Comparison of ENCODE assay signal across 8 mouse cellular contexts in the genomic region with DNA sequence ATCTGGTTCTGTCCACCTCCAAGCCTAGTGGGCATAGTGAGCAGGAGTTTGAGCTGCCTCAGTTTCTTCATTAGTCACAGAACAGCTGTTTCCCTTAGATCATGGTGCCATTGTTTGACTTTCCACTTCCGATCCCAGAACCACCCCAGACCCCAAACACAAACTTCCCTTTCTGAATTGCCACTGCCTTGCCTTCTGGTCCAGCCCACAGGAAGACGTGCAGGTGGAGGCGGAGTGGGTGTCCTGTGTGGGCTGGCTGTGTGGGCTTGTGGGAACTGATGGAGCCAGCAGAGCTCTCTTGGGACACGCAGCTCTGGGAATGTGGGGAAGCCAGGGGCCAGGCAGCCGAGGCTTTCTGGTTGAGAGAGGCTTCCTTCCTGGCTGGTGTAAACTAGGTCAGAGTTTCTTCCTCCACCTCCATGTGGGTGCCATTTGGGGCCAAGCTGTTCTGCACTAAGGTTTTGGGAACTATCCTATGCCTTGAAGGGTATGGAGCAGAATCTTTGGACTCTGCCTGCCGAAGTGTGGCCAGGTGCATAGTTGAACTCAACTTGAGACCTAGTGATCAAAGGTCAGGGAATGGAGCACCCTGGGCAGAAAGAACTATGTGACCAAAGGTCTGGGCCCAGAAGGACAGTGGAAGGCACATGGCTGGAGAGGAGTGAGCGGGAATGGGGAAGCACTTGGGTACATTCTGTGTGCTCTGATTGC. TPM values are rescaled to one million over a fixed set of nuclear protein-coding genes. Genes with fewer than 3 reads are reported as not detected.
DNase-seq lines count a peak whose midpoint lies in the region; ATAC-seq and TF ChIP-seq lines count a peak whose summit lies in the region.

No protein-coding gene starts in this region.

- peaks cover 17% of the 10 kb centered on the region for H3K36me3 ChIP-seq in liver, postnatal 0 days (replicated peaks; ENCODE audit: insufficient read depth, low read length)
- peaks cover 24% of the 10 kb centered on the region for H3K36me3 ChIP-seq in liver, embryonic 12.5 days
- peaks cover 45% of the 10 kb centered on the region for H3K36me3 ChIP-seq in forebrain, embryonic 14.5 days (ENCODE audit: control insufficient read depth, insufficient read depth, low read length)
- H3K36me3 ChIP-seq in lung, embryonic 14.5 days (ENCODE audit: insufficient read depth) = peaks cover 40% of the 10 kb centered on the region

- H3K27ac ChIP-seq in liver, postnatal 0 days (ENCODE audit: low read depth) = 0 out of 2 replicates have a peak overlapping the region, but pooled peaks have one; percentile 11
- no peak overlapping the region for H3K27ac ChIP-seq in liver, embryonic 12.5 days
- H3K27ac ChIP-seq in forebrain, embryonic 14.5 days (ENCODE audit: low read depth, low read length) = no peak overlapping the region
- peak overlapping the region; percentile 48; the same call in 1 of the 2 replicates for H3K27ac ChIP-seq in lung, embryonic 14.5 days (ENCODE audit: low read depth)

- no peak overlapping the region for H3K9ac ChIP-seq in liver, postnatal 0 days (replicated peaks)
- no peak overlapping the region for H3K9ac ChIP-seq in liver, embryonic 12.5 days
- H3K9ac ChIP-seq in forebrain, embryonic 14.5 days (ENCODE audit: low read length) = no peak overlapping the region; the same call in 1 of the 2 replicates
- H3K9ac ChIP-seq in lung, embryonic 14.5 days = no peak overlapping the region

- H3K27me3 ChIP-seq in liver, postnatal 0 days (ENCODE audit: insufficient read depth, low read length) = peaks cover 21% of the 10 kb centered on the region
- peaks cover 46% of the 10 kb centered on the region for H3K27me3 ChIP-seq in liver, embryonic 12.5 days (replicated peaks)
- no peaks in the 10 kb centered on the region for H3K27me3 ChIP-seq in forebrain, embryonic 14.5 days (replicated peaks; ENCODE audit: control insufficient read depth, insufficient read depth, low read length)
- no peaks in the 10 kb centered on the region for H3K27me3 ChIP-seq in lung, embryonic 14.5 days (ENCODE audit: insufficient read depth, low read length)

- no peak for TF ChIP-seq EP300 in liver, postnatal 0 days (IDR thresholded peaks at IDR 0.05; ENCODE audit: low read depth)

- ATAC-seq in liver, postnatal 0 days = no peak
- ATAC-seq in liver, embryonic 12.5 days = no peak
- no peak for ATAC-seq in forebrain, embryonic 14.5 days
- no peak for ATAC-seq in lung, embryonic 14.5 days (ENCODE audit: insufficient read depth)

- WGBS in liver, postnatal 0 days (ENCODE audit: insufficient replicate concordance) = 31% methylated on average over 7 of the region's 7 CpGs
- 36% methylated on average over 7 of the region's 7 CpGs for WGBS in liver, embryonic 12.5 days (ENCODE audit: insufficient replicate concordance)
- WGBS in forebrain, embryonic 14.5 days = 82% methylated on average over 7 of the region's 7 CpGs
- 54% methylated on average over 7 of the region's 7 CpGs for WGBS in lung, embryonic 14.5 days

- DNase-seq in liver, postnatal 0 days = no peak
- DNase-seq in forebrain, embryonic 14.5 days (ENCODE audit: low spot score) = no peak
- peak; percentile 47 for DNase-seq in heart, postnatal 4 days
- peak; percentile 29 for DNase-seq in lung, embryonic 14.5 days
- no peak for DNase-seq in right cerebral cortex, adult 2 months (ENCODE audit: low spot score in 2 of 2)
- DNase-seq in layer of hippocampus, postnatal 10 days (ENCODE audit: low spot score in 2 of 2) = no peak
- no peak for DNase-seq in cerebellum, postnatal 36 days

- no peak for TF ChIP-seq CTCF in liver, postnatal 0 days (IDR thresholded peaks at IDR 0.05; ENCODE audit: low read depth)
- TF ChIP-seq CTCF in lung, embryonic 14.5 days (IDR thresholded peaks at IDR 0.05; ENCODE audit: low read depth) = no peak

- no peak overlapping the region for H3K4me3 ChIP-seq in liver, postnatal 0 days (ENCODE audit: low read depth, low read length)
- no peak overlapping the region for H3K4me3 ChIP-seq in liver, embryonic 12.5 days
- no peak overlapping the region for H3K4me3 ChIP-seq in forebrain, embryonic 14.5 days (ENCODE audit: low read depth, low read length)
- no peak overlapping the region for H3K4me3 ChIP-seq in lung, embryonic 14.5 days (ENCODE audit: low read depth, low read length)

- peaks cover 33% of the 10 kb centered on the region for H3K4me1 ChIP-seq in liver, postnatal 0 days (ENCODE audit: insufficient read depth)
- peaks cover 41% of the 10 kb centered on the region for H3K4me1 ChIP-seq in liver, embryonic 12.5 days
- H3K4me1 ChIP-seq in forebrain, embryonic 14.5 days (ENCODE audit: control insufficient read depth, insufficient read depth, low read length) = peaks cover 36% of the 10 kb centered on the region
- peaks cover 24% of the 10 kb centered on the region for H3K4me1 ChIP-seq in lung, embryonic 14.5 days (ENCODE audit: insufficient read depth)

- peak overlapping the region; percentile 13; the same call in 1 of the 2 replicates for H3K4me2 ChIP-seq in liver, postnatal 0 days (ENCODE audit: low read depth, low read length)
- no peak overlapping the region for H3K4me2 ChIP-seq in liver, embryonic 12.5 days
- peak overlapping the region; percentile 92 for H3K4me2 ChIP-seq in forebrain, embryonic 14.5 days (ENCODE audit: low read length)
- H3K4me2 ChIP-seq in lung, embryonic 14.5 days = peak overlapping the region; percentile 25

- H3K9me3 ChIP-seq in liver, postnatal 0 days (ENCODE audit: low read length) = no peaks in the 10 kb centered on the region
- H3K9me3 ChIP-seq in liver, embryonic 12.5 days (replicated peaks) = no peaks in the 10 kb centered on the region
- no peaks in the 10 kb centered on the region for H3K9me3 ChIP-seq in forebrain, embryonic 14.5 days (replicated peaks; ENCODE audit: control insufficient read depth, low read length)
- H3K9me3 ChIP-seq in lung, embryonic 14.5 days (ENCODE audit: low read depth, low read length) = no peaks in the 10 kb centered on the region

RNA-seq across cellular contexts. Expression of a gene that starts 3.9 kb away (rescaled TPM):
- polyA plus RNA-seq in liver, postnatal 0 days (2015; fragmentation: Nextera tagmentation; extraction: Ambion mirVana) = 77.3 and 79.2 TPM in 2 replicates
- polyA plus RNA-seq in liver, embryonic 12.5 days (2016; fragmentation: Nextera tagmentation; extraction: Ambion mirVana) = 31.7 and 34.8 TPM in 2 replicates
- polyA plus RNA-seq in forebrain, embryonic 14.5 days (2014; fragmentation: Nextera tagmentation; extraction: Ambion mirVana) = 41.4 and 44.5 TPM in 2 replicates
- 10 to 100 TPM; 50.0 to 60.4 TPM for total RNA-seq in heart, postnatal 4 days (2021)
- polyA plus RNA-seq in lung, embryonic 14.5 days (2014; fragmentation: Nextera tagmentation; extraction: Ambion mirVana) = 112 and 116 TPM in 2 replicates
- 10 to 100 TPM; 12.4 to 13.2 TPM for total RNA-seq in layer of hippocampus, postnatal 10 days (2021)

RNA-seq across cellular contexts. Expression of a gene that starts 9.1 kb away (rescaled TPM):
- polyA plus RNA-seq in liver, postnatal 0 days (2015; fragmentation: Nextera tagmentation; extraction: Ambion mirVana) = 4.8 and 5.0 TPM in 2 replicates
- polyA plus RNA-seq in liver, embryonic 12.5 days (2016; fragmentation: Nextera tagmentation; extraction: Ambion mirVana) = 4.9 and 6.0 TPM in 2 replicates
- polyA plus RNA-seq in forebrain, embryonic 14.5 days (2014; fragmentation: Nextera tagmentation; extraction: Ambion mirVana) = 170 and 171 TPM in 2 replicates
- 10 to 100 TPM; 52.5 to 56.6 TPM for total RNA-seq in heart, postnatal 4 days (2021)
- 56.7 and 57.7 TPM in 2 replicates for polyA plus RNA-seq in lung, embryonic 14.5 days (2014; fragmentation: Nextera tagmentation; extraction: Ambion mirVana)
- total RNA-seq in layer of hippocampus, postnatal 10 days (2021) = 100 to 1,000 TPM; 214 to 235 TPM

Comparison
In these comparisons a context has a peak if more than half of its experiments do, and no peak if none do; other contexts are left out.
1. H3K27ac ChIP-seq: peak in liver, postnatal 0 days (single experiment) and lung, embryonic 14.5 days (single experiment); none in liver, embryonic 12.5 days (single experiment) and forebrain, embryonic 14.5 days (single experiment).
2. DNase-seq: peak in heart, postnatal 4 days (single experiment) and lung, embryonic 14.5 days (single experiment); none in liver, postnatal 0 days (single experiment), forebrain, embryonic 14.5 days (single experiment), right cerebral cortex, adult 2 months (0 of 2), layer of hippocampus, postnatal 10 days (0 of 2) and cerebellum, postnatal 36 days (0 of 2).